Mouse (Mus musculus) liver, embryonic 14.5 days (tissue): ENCODE data around the gene Adgrg7.
A peak's percentile ranks its signal among the peaks of the same experiment; 100 is the strongest.

Source experiments
- CTCF ChIP-seq: IDR thresholded peaks from 2 replicates; pipeline ENCODE4 v1.5.1; 2016; ENCODE audit warnings: antibody characterized with exemption, low read depth, control low read depth
- EP300 ChIP-seq: IDR thresholded peaks from 2 replicates; pipeline ENCODE4 v1.6.1; 2016; ENCODE audit warnings: antibody characterized with exemption, low read depth

DNA sequence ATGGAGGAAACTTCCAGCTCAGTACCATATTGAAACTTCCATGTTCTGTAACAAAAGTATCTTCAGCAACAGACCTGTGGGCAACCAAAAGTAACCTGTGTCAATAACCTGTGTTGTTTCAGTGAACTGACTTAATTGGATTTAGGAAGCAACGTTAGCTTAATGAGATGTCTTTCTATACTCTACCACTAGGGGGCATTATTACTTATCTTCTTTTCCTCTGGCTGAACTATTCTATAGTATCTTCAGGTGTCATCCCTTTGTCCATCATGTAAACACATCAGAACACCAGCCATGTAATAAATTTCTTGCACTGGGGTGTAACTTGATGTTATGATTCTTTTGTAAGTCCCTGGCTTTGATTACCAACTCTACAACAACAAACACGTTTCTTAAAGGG, 4.8 kb upstream of the Adgrg7 start:
- TF ChIP-seq CTCF (peak; percentile 63), EP300 (no peak)
